Comparison of ENCODE assay signal across 28 mouse cellular contexts in genomic region chr2:164192279-164192678, GRCm38 (mm10). TPM values are rescaled to one million over a fixed set of nuclear protein-coding genes. Genes with fewer than 3 reads are reported as not detected.
A peak's percentile ranks its signal among the peaks of the same experiment; 100 is the strongest.
DNase-seq lines count a peak whose midpoint lies in the region; ATAC-seq and TF ChIP-seq lines count a peak whose summit lies in the region.
"Had no signal": no experiment of that assay in that cellular context is flagged by ENCODE, and none has a peak within 500 bp of the region (broad histone marks: within the 10 kb centered on the region; RNA-seq: fewer than 3 reads in every experiment).

No protein-coding gene starts in this region.

- no peak for TF ChIP-seq EP300 in stomach, postnatal 0 days (optimal IDR thresholded peaks at IDR 0.05)

- no peak overlapping the region for H3K27ac ChIP-seq in liver, adult 2 months (replicated peaks; ENCODE audit: insufficient read depth, low read depth, low read length)
- no peak overlapping the region for H3K27ac ChIP-seq in liver, embryonic 12.5 days
- no peak overlapping the region for H3K27ac ChIP-seq in stomach, postnatal 0 days (replicated peaks)

- ATAC-seq in liver, embryonic 12.5 days: no peak
- ATAC-seq in stomach, postnatal 0 days (ENCODE audit: low FRiP score, low TSS enrichment): peak; percentile 61
- ATAC-seq: activated CD4-positive, CD25-positive, alpha-beta regulatory T cell, adult 4 months; CD4-positive, CD25-positive, alpha-beta regulatory T cell, adult 4 months; Patski had no signal

- no peaks in the 10 kb centered on the region for H3K36me3 ChIP-seq in liver, adult 2 months (ENCODE audit: control insufficient read depth, insufficient read depth, low read length)
- H3K36me3 ChIP-seq in liver, embryonic 12.5 days: no peaks in the 10 kb centered on the region
- no peaks in the 10 kb centered on the region for H3K36me3 ChIP-seq in stomach, postnatal 0 days (ENCODE audit: control insufficient read depth, insufficient read depth, low read length)
- H3K36me3 ChIP-seq: G1E had no signal

- TF ChIP-seq POLR2A in liver, adult 2 months (IDR thresholded peaks at IDR 0.05; ENCODE audit: extremely low read depth, insufficient read depth, low read length): no peak

- no peak for TF ChIP-seq CTCF in liver, adult 2 months (IDR thresholded peaks at IDR 0.05; ENCODE audit: low read depth, low read length)
- no peak for TF ChIP-seq CTCF in stomach, postnatal 0 days (IDR thresholded peaks at IDR 0.05; ENCODE audit: low read depth)

- H3K27me3 ChIP-seq in liver, adult 2 months (ENCODE audit: control insufficient read depth, insufficient read depth, low read length): no peaks in the 10 kb centered on the region
- no peaks in the 10 kb centered on the region; the same call in 1 of the 2 replicates for H3K27me3 ChIP-seq in liver, embryonic 12.5 days (replicated peaks)
- no peaks in the 10 kb centered on the region for H3K27me3 ChIP-seq in stomach, postnatal 0 days (ENCODE audit: control insufficient read depth, insufficient read depth, low read length)
- H3K27me3 ChIP-seq: CH12.LX had no signal

- H3K4me2 ChIP-seq in liver, embryonic 12.5 days: no peak overlapping the region
- no peak overlapping the region for H3K4me2 ChIP-seq in stomach, postnatal 0 days (replicated peaks; ENCODE audit: low read depth)

- H3K4me3 ChIP-seq in liver, adult 2 months (ENCODE audit: insufficient read depth, low read depth, low read length): no peak overlapping the region
- H3K4me3 ChIP-seq in liver, embryonic 12.5 days: no peak overlapping the region
- no peak overlapping the region for H3K4me3 ChIP-seq in stomach, postnatal 0 days (ENCODE audit: low read depth, low read length)

- H3K79me2 ChIP-seq in liver, adult 2 months (ENCODE audit: control insufficient read depth, insufficient read depth, low read length): no peaks in the 10 kb centered on the region

- DNase-seq in heart, adult 11 months: peak; percentile 54
- DNase-seq in heart, adult 8-10 months (ENCODE audit: low spot score): no peak
- DNase-seq in liver, adult 2 months (ENCODE audit: extremely low read depth, low read depth, low spot score): peak; percentile 28
- peak; percentile 9 to 22 for DNase-seq in urinary bladder, postnatal 4 days (ENCODE audit: low spot score in 2 of 2)
- DNase-seq in urinary bladder, adult 2 months (ENCODE audit: low spot score): no peak
- DNase-seq in stomach, postnatal 0 days (ENCODE audit: low spot score): no peak
- DNase-seq in cerebellum, adult 9-10 months: no peak
- DNase-seq: adrenal gland, adult 2 months; adrenal gland, adult 8-10 months; adrenal gland, postnatal 10 days; adrenal gland, postnatal 14 days; adrenal gland, postnatal 25 days; adrenal gland, postnatal 36 days; B cell, adult 2 months; cerebellum, adult 11 months; cerebellum, adult 11-12 months had no signal

- no peaks in the 10 kb centered on the region for H3K9me3 ChIP-seq in liver, embryonic 12.5 days (replicated peaks)
- H3K9me3 ChIP-seq in stomach, postnatal 0 days (ENCODE audit: control insufficient read depth, low read length): no peaks in the 10 kb centered on the region
- H3K9me3 ChIP-seq: G1E had no signal

- H3K9ac ChIP-seq in liver, adult 2 months (ENCODE audit: low read depth, low read length): no peak overlapping the region
- no peak overlapping the region for H3K9ac ChIP-seq in liver, embryonic 12.5 days
- H3K9ac ChIP-seq in stomach, postnatal 0 days (ENCODE audit: low read length): no peak overlapping the region

- H3K4me1 ChIP-seq in liver, adult 2 months (ENCODE audit: control insufficient read depth, insufficient read depth, low read length): no peaks in the 10 kb centered on the region
- H3K4me1 ChIP-seq in liver, embryonic 12.5 days: no peaks in the 10 kb centered on the region
- no peaks in the 10 kb centered on the region for H3K4me1 ChIP-seq in stomach, postnatal 0 days (replicated peaks; ENCODE audit: control insufficient read depth, insufficient read depth)

RNA-seq across cellular contexts. Expression of gene Wfdc12, which starts 1.9 kb away (rescaled TPM):
- total RNA-seq in heart, adult 8-10 months (2022): not detected
- not detected in 2 replicates for total RNA-seq in liver, adult 2 months (2014; rRNA removed)
- polyA plus RNA-seq in liver, adult 2 months (2012; rRNA removed): not detected in 2 replicates
- polyA plus RNA-seq in liver, embryonic 12.5 days (2016; fragmentation: Nextera tagmentation; extraction: Ambion mirVana): not detected in 2 replicates
- 0.10 and 0.11 TPM in 2 replicates for polyA plus RNA-seq in urinary bladder, adult 2 months (2012; rRNA removed)
- 2.4 and 2.5 TPM in 2 replicates for polyA plus RNA-seq in stomach, postnatal 0 days (2015; fragmentation: Nextera tagmentation; extraction: Ambion mirVana)
- total RNA-seq: adrenal gland, postnatal 10 days; adrenal gland, postnatal 25 days; adrenal gland, postnatal 4 days; CH12.LX; ES-E14; G1E; MEL had no signal
- polyA plus RNA-seq: activated CD4-positive, CD25-positive, alpha-beta regulatory T cell, adult 4 months; brain, embryonic 14.5 days; C2C12; CD4-positive, CD25-positive, alpha-beta regulatory T cell, adult 4 months; G1E; Patski had no signal

RNA-seq across cellular contexts. Expression of gene Wfdc15a, which starts 7.7 kb away (rescaled TPM):
- not detected for total RNA-seq in heart, adult 8-10 months (2022)
- total RNA-seq in liver, adult 2 months (2014; rRNA removed): not detected in 2 replicates
- not detected in 2 replicates for polyA plus RNA-seq in liver, adult 2 months (2012; rRNA removed)
- polyA plus RNA-seq in liver, embryonic 12.5 days (2016; fragmentation: Nextera tagmentation; extraction: Ambion mirVana): not detected in 2 replicates
- not detected in 2 replicates for polyA plus RNA-seq in urinary bladder, adult 2 months (2012; rRNA removed)
- polyA plus RNA-seq in stomach, postnatal 0 days (2015; fragmentation: Nextera tagmentation; extraction: Ambion mirVana): 0.23 and 0.29 TPM in 2 replicates
- total RNA-seq: adrenal gland, adult 18-20 months; adrenal gland, adult 2 months; adrenal gland, adult 8-10 months; adrenal gland, postnatal 10 days; adrenal gland, postnatal 14 days; adrenal gland, postnatal 25 days; adrenal gland, postnatal 36 days; adrenal gland, postnatal 4 days; CH12.LX; MEL had no signal
- polyA plus RNA-seq: activated CD4-positive, CD25-positive, alpha-beta regulatory T cell, adult 4 months; adrenal gland, adult 2 months; brain, embryonic 14.5 days; CD4-positive, CD25-positive, alpha-beta regulatory T cell, adult 4 months; G1E; Patski had no signal

RNA-seq across cellular contexts. Expression of gene Wfdc5, which starts 9.7 kb away (rescaled TPM):
- not detected for total RNA-seq in heart, adult 8-10 months (2022)
- total RNA-seq in liver, adult 2 months (2014; rRNA removed): not detected in 2 replicates
- polyA plus RNA-seq in liver, adult 2 months (2012; rRNA removed): not detected in 2 replicates
- not detected in 2 replicates for polyA plus RNA-seq in liver, embryonic 12.5 days (2016; fragmentation: Nextera tagmentation; extraction: Ambion mirVana)
- 0.03 TPM in 1 of 2 replicates, not detected in the other for polyA plus RNA-seq in urinary bladder, adult 2 months (2012; rRNA removed)
- polyA plus RNA-seq in stomach, postnatal 0 days (2015; fragmentation: Nextera tagmentation; extraction: Ambion mirVana): 63.2 and 68.6 TPM in 2 replicates
- total RNA-seq: adrenal gland, adult 18-20 months; adrenal gland, adult 2 months; adrenal gland, adult 8-10 months; adrenal gland, postnatal 10 days; adrenal gland, postnatal 14 days; adrenal gland, postnatal 25 days; adrenal gland, postnatal 36 days; adrenal gland, postnatal 4 days; CH12.LX; ES-E14; MEL had no signal
- polyA plus RNA-seq: activated CD4-positive, CD25-positive, alpha-beta regulatory T cell, adult 4 months; adrenal gland, adult 2 months; brain, embryonic 14.5 days; C2C12; CD4-positive, CD25-positive, alpha-beta regulatory T cell, adult 4 months; G1E had no signal

RNA-seq across cellular contexts. Expression of gene Kcns1, which starts 21.4 kb away (rescaled TPM):
- under 1 TPM in 2 of 4 experiments, not detected in 2; 0.09 TPM for total RNA-seq in heart, adult 8-10 months (2022)
- not detected in 2 replicates for total RNA-seq in liver, adult 2 months (2014; rRNA removed)
- polyA plus RNA-seq in liver, adult 2 months (2012; rRNA removed): not detected in 2 replicates
- polyA plus RNA-seq in liver, embryonic 12.5 days (2016; fragmentation: Nextera tagmentation; extraction: Ambion mirVana): not detected in 2 replicates
- 0.03 TPM in 1 of 2 replicates, not detected in the other for polyA plus RNA-seq in urinary bladder, adult 2 months (2012; rRNA removed)
- polyA plus RNA-seq in stomach, postnatal 0 days (2015; fragmentation: Nextera tagmentation; extraction: Ambion mirVana): 0.19 and 0.23 TPM in 2 replicates
- total RNA-seq: adrenal gland, adult 18-20 months; adrenal gland, adult 2 months; adrenal gland, postnatal 14 days; adrenal gland, postnatal 25 days; adrenal gland, postnatal 36 days; G1E; MEL had no signal
- polyA plus RNA-seq: adrenal gland, adult 2 months; C2C12; G1E; Patski had no signal

RNA-seq across cellular contexts. Expression of gene Wfdc15b, which starts 29.2 kb away (rescaled TPM):
- not detected for total RNA-seq in heart, adult 8-10 months (2022)
- total RNA-seq in liver, adult 2 months (2014; rRNA removed): 0.28 TPM in 1 of 2 replicates, not detected in the other
- polyA plus RNA-seq in liver, adult 2 months (2012; rRNA removed): 0.24 TPM in 1 of 2 replicates, not detected in the other
- polyA plus RNA-seq in liver, embryonic 12.5 days (2016; fragmentation: Nextera tagmentation; extraction: Ambion mirVana): 0.30 TPM in 1 of 2 replicates, not detected in the other
- polyA plus RNA-seq in urinary bladder, adult 2 months (2012; rRNA removed): 90.6 and 114 TPM in 2 replicates
- polyA plus RNA-seq in stomach, postnatal 0 days (2015; fragmentation: Nextera tagmentation; extraction: Ambion mirVana): 16.2 and 20.4 TPM in 2 replicates
- total RNA-seq: adrenal gland, adult 18-20 months; adrenal gland, adult 2 months; adrenal gland, adult 8-10 months; adrenal gland, postnatal 10 days; adrenal gland, postnatal 14 days; adrenal gland, postnatal 25 days; adrenal gland, postnatal 36 days; CH12.LX; ES-E14; G1E; MEL had no signal
- polyA plus RNA-seq: activated CD4-positive, CD25-positive, alpha-beta regulatory T cell, adult 4 months; adrenal gland, adult 2 months; brain, embryonic 14.5 days; C2C12; CD4-positive, CD25-positive, alpha-beta regulatory T cell, adult 4 months; G1E; Patski had no signal

Comparison
In these comparisons a context has a peak if more than half of its experiments do, and no peak if none do; other contexts are left out.
1. DNase-seq: peak in heart, adult 11 months (single experiment), liver, adult 2 months (single experiment) and urinary bladder, postnatal 4 days (2 of 2); none in heart, adult 8-10 months (single experiment), urinary bladder, adult 2 months (single experiment), stomach, postnatal 0 days (single experiment) and cerebellum, adult 9-10 months (single experiment).
2. RNA of gene Wfdc5, which starts 9.7 kb away (polyA plus RNA-seq): 63.2 to 68.6 TPM in stomach, postnatal 0 days; 0.03 TPM in urinary bladder, adult 2 months, not detected in liver, adult 2 months and not detected in liver, embryonic 12.5 days; every median in the first group is over 10 times any median in the second.